Mouse (Mus musculus) lung, embryonic 14.5 days (tissue): Measurements from ENCODE around the gene Entpd3. TPM values are rescaled to one million over a fixed set of nuclear protein-coding genes. Genes with fewer than 3 reads are reported as not detected.

Source experiments
- ATAC-seq: fragments of 200-750 bp; cut with Nextera tagmentation; 2 replicates; pipeline ENCODE4 v1.8.0; 2017; ENCODE audit warnings: mild to moderate bottlenecking, moderate TSS enrichment, moderate library complexity; ENCODE audit not compliant: insufficient read depth
- DNase-seq: peaks from one replicate; pipeline ENCODE4 v3.0.0-alpha.2; 2015
- H3K27ac ChIP-seq: fragments of 300-500 bp; sonication (generic); 2 replicates; pipeline ENCODE4 v1.5.1; 2014; ENCODE audit warnings: low read depth, mild to moderate bottlenecking, moderate library complexity
- H3K27me3 ChIP-seq: fragments of 300-500 bp; sonication (generic); 2 replicates; pipeline ENCODE4 v1.6.1; 2014; ENCODE audit warnings: low read length, control low read depth; ENCODE audit not compliant: insufficient read depth
- H3K36me3 ChIP-seq: fragments of 300-500 bp; sonication (generic); 2 replicates; pipeline ENCODE4 v1.6.1; 2014; ENCODE audit warnings: control low read depth; ENCODE audit not compliant: insufficient read depth
- H3K4me1 ChIP-seq: fragments of 300-500 bp; sonication (generic); 2 replicates; pipeline ENCODE4 v1.6.1; 2014; ENCODE audit warnings: antibody characterized with exemption, control low read depth; ENCODE audit not compliant: insufficient read depth
- H3K4me2 ChIP-seq: fragments of 300-500 bp; sonication (generic); 2 replicates; pipeline ENCODE4 v1.6.1; 2014; ENCODE audit warnings: mild to moderate bottlenecking
- H3K4me3 ChIP-seq: fragments of 300-500 bp; sonication (generic); 2 replicates; pipeline ENCODE4 v1.5.1; 2014; ENCODE audit warnings: low read depth, low read length
- H3K9ac ChIP-seq: fragments of 300-500 bp; sonication (generic); 2 replicates; pipeline ENCODE4 v1.6.1; 2014
- H3K9me3 ChIP-seq: fragments of 300-500 bp; sonication (generic); 2 replicates; pipeline ENCODE4 v1.6.1; 2016; ENCODE audit warnings: low read depth, low read length, control low read depth
- CTCF ChIP-seq: IDR thresholded peaks from 2 replicates; pipeline ENCODE4 v1.5.1; 2016; ENCODE audit warnings: antibody characterized with exemption, low read depth
- WGBS: fragments of 180-500 bp; shearing (Covaris S2); extraction: QIAGEN DNeasy Blood & Tissue Kit; methylation state at CpG from one replicate; pipeline ENCODE4 v1.1.7; 2014; 5-methylcytosine and 5-hydroxymethylcytosine counted together
- polyA plus RNA-seq: library from polyadenylated mRNA; unstranded; fragments of >200 nt; fragmentation: Nextera tagmentation; extraction: Ambion mirVana; gene quantifications from 2 replicates; pipeline ENCODE4 v1.2.1, GENCODE M21; 2014

The Entpd3 gene
- polyA plus RNA-seq, 1 experiment from 2014 or later, result 14.9 TPM

- no peaks in the 10 kb centered on the region for H3K27me3 ChIP-seq
- H3K36me3 ChIP-seq, result no peaks in the 10 kb centered on the region
- H3K4me3 ChIP-seq, result no peak overlapping the region
- H3K4me2 ChIP-seq, result no peak overlapping the region
- DNase-seq (no peak), ATAC-seq (no peak)
- TF ChIP-seq CTCF, result no peak
- no peaks in the 10 kb centered on the region for H3K4me1 ChIP-seq
- H3K9ac ChIP-seq, result no peak overlapping the region
- no peak overlapping the region for H3K27ac ChIP-seq
- peaks cover 12% of the 10 kb centered on the region for H3K9me3 ChIP-seq
Observed at GRCm38 (mm10) chr9:120611055-120611454, 71.4 kb downstream of the Entpd3 start.

DNA sequence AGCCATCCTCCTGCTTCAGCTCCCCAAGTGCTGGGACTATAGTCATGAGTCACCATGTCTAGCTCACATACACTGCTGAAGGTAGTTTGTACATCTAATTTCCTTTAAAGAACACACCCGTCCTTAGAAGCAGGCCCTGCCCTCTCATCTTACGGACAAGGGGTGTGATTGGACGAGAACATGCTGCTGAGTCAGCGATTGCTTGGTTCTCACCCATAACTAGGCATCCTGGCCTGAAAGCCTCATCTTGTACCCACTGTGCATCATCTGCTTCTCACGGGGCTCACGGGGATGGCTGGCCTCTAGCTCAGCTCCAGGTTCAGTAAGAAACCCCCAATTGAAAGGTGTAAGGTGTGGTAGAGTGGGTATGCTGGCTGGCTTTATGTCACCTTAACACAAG is 74.4 kb downstream of the Entpd3 start:
- Histone ChIP-seq H3K4me3 (no peak overlapping the region), H3K27me3 (no peaks in the 10 kb centered on the region), H3K9me3 (no peaks in the 10 kb centered on the region), H3K4me2 (no peak overlapping the region), H3K4me1 (no peaks in the 10 kb centered on the region), H3K36me3 (no peaks in the 10 kb centered on the region), H3K27ac (no peak overlapping the region), H3K9ac (no peak overlapping the region)
- no peak for ATAC-seq
- DNase-seq, result no peak
- TF ChIP-seq CTCF, result no peak
- WGBS, result 78% methylated on average over 6 of the region's 6 CpGs

Other genes with a start within 250 kb of the Entpd3 start
- gene Myrip, start 238.3 kb upstream of the Entpd3 start, polyA plus RNA-seq, result 0.09 and 0.18 TPM in 2 replicates
- 195 and 196 TPM in 2 replicates for gene Eif1b, start 47.6 kb upstream of the Entpd3 start, polyA plus RNA-seq
- 1,001 and 1,027 TPM in 2 replicates for gene Rpl14, start 31.6 kb downstream of the Entpd3 start, polyA plus RNA-seq